Mouse (Mus musculus) heart, embryonic 12.5 days (tissue): ENCODE data around the gene Serpina12. TPM values are rescaled to one million over a fixed set of nuclear protein-coding genes. Genes with fewer than 3 reads are reported as not detected.

Source experiments
- ATAC-seq: fragments of 200-750 bp; cut with Nextera tagmentation; 2 replicates; pipeline ENCODE4 v1.8.0; 2017; ENCODE audit warnings: moderate TSS enrichment, moderate library complexity; ENCODE audit not compliant: insufficient number of reproducible peaks, low FRiP score
- H3K27ac ChIP-seq: fragments of 300-500 bp; sonication (generic); 2 replicates; pipeline ENCODE4 v1.5.1; 2016; ENCODE audit warnings: mild to moderate bottlenecking, moderate library complexity; ENCODE audit not compliant: poor library complexity, severe bottlenecking
- H3K27me3 ChIP-seq: fragments of 300-500 bp; sonication (generic); replicated peaks from 2 replicates; pipeline ENCODE4 v1.6.1; 2016; ENCODE audit warnings: mild to moderate bottlenecking, moderate library complexity
- H3K36me3 ChIP-seq: fragments of 300-500 bp; sonication (generic); 2 replicates; pipeline ENCODE4 v1.6.1; 2016; ENCODE audit warnings: mild to moderate bottlenecking, moderate library complexity
- H3K4me1 ChIP-seq: fragments of 300-500 bp; sonication (generic); replicated peaks from 2 replicates; pipeline ENCODE4 v1.6.1; 2016; ENCODE audit warnings: mild to moderate bottlenecking
- H3K4me2 ChIP-seq: fragments of 300-500 bp; sonication (generic); 2 replicates; pipeline ENCODE4 v1.6.1; 2016; ENCODE audit warnings: mild to moderate bottlenecking, moderate library complexity
- H3K4me3 ChIP-seq: fragments of 300-500 bp; sonication (generic); 2 replicates; pipeline ENCODE4 v1.5.1; 2016; ENCODE audit warnings: mild to moderate bottlenecking
- H3K9ac ChIP-seq: fragments of 300-500 bp; sonication (generic); 2 replicates; pipeline ENCODE4 v1.6.1; 2016; ENCODE audit warnings: mild to moderate bottlenecking, moderate library complexity
- H3K9me3 ChIP-seq: fragments of 300-500 bp; sonication (generic); replicated peaks from 2 replicates; pipeline ENCODE4 v1.6.1; 2016; ENCODE audit warnings: mild to moderate bottlenecking, moderate library complexity
- WGBS: fragments of 180-500 bp; shearing (Covaris S2); methylation state at CpG from one replicate; pipeline ENCODE4 v1.1.7; 2016; 5-methylcytosine and 5-hydroxymethylcytosine counted together
- polyA plus RNA-seq: library from polyadenylated mRNA; unstranded; fragments of >200 nt; fragmentation: Nextera tagmentation; extraction: Ambion mirVana; gene quantifications from 2 replicates; pipeline ENCODE4 v1.2.1, GENCODE M21; 2016

The Serpina12 gene
- polyA plus RNA-seq, 1 experiment from 2014 or later: not detected

DNA sequence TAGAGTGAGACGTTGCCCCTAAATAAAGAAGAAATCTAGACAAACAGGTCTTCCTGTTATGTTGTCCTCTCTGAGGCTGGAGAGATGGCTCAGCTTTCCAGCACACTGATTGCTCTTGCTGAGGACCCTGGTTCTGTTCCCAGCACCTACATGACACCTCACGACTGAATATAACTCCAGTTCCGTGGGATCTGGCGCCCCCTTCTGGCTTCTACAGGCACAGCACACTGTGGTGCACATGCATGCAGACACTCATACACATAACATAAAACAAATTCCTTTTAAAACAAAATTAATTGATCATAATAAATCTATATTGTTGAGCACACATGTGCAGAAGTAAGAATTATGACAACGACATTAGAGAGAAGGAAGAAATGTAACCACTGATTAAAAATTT, 39.6 kb downstream of the Serpina12 start:
- Histone ChIP-seq H3K4me1 (peaks cover 8% of the 10 kb centered on the region), H3K9me3 (0 out of 2 replicates have a peak, but pooled peaks cover 8% of the 10 kb centered on the region), H3K27me3 (peaks cover 13% of the 10 kb centered on the region), H3K9ac (no peak overlapping the region), H3K4me3 (no peak overlapping the region), H3K36me3 (no peaks in the 10 kb centered on the region), H3K27ac (no peak overlapping the region), H3K4me2 (no peak overlapping the region)
- 74% methylated on average over 5 of the region's 5 CpGs for whole genome bisulfite sequencing
- no peak for ATAC-seq

DNA sequence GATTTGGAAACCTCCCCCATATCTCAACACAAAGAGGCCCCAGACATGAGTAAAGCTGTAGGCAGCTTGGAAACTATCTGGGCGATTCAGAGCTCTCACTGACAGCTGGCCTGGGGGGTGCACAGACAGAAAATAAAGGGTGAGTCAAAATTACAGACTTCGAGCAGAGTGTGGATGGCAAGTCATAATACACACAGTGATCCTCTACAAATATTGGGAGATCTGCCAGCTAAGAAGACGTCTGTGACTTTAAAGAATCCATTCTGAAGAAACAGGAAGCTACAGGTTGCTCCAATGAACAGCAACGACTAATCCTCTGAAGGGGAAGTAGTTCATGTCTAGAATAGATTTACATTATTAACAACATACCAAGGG, 41.0 kb downstream of the Serpina12 start:
- Histone ChIP-seq H3K36me3 (no peaks in the 10 kb centered on the region), H3K4me3 (no peak overlapping the region), H3K27ac (peak overlapping the region; percentile 79), H3K9ac (no peak overlapping the region), H3K4me2 (no peak overlapping the region), H3K4me1 (peaks cover 8% of the 10 kb centered on the region), H3K27me3 (peaks cover 17% of the 10 kb centered on the region), H3K9me3 (0 out of 2 replicates have a peak, but pooled peaks cover 6% of the 10 kb centered on the region)
- ATAC-seq: peak; percentile 34; the same call in 1 of the 2 replicates
- WGBS: 26% methylated on average over 4 of the region's 4 CpGs

DNA sequence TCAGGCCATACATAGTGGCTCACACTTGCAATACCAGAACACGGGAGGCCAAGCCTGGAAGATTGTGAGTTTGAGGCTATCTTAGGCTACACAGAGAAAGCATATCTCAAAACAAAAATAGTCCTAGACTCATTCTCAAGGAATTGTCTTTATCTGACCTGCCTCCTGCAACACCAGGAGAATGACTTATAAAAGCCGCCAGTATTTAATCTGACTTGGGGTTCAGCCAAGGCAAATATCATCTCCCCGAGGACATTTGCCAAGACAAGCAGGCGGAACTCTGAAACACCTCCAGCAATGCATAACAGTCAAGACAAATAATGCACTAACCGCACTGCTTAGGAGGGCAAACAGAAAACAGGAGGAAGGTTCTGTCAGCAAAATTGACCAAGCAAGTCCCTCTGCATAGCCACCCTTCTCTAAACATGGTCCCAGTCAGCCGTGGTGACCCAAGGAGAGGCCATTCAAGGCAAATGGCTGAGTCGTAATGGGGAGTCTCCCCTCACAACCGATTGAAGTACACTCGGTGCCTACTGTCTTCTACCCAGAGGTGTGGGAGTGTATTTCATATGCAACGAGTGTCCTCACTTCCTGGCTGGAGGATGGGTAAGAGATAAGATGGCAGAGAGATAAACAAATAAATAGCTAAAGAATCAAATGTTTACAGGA, 41.5 kb downstream of the Serpina12 start:
- H3K27me3 ChIP-seq: peaks cover 19% of the 10 kb centered on the region
- no peak overlapping the region for H3K9ac ChIP-seq
- 32% methylated on average over 10 of the region's 10 CpGs for WGBS
- H3K4me3 ChIP-seq: no peak overlapping the region
- ATAC-seq: peak; percentile 74
- H3K4me2 ChIP-seq: no peak overlapping the region
- H3K27ac ChIP-seq: peak overlapping the region; percentile 79
- H3K4me1 ChIP-seq: peaks cover 8% of the 10 kb centered on the region
- H3K36me3 ChIP-seq: no peaks in the 10 kb centered on the region
- 0 out of 2 replicates have a peak, but pooled peaks cover 5% of the 10 kb centered on the region for H3K9me3 ChIP-seq

DNA sequence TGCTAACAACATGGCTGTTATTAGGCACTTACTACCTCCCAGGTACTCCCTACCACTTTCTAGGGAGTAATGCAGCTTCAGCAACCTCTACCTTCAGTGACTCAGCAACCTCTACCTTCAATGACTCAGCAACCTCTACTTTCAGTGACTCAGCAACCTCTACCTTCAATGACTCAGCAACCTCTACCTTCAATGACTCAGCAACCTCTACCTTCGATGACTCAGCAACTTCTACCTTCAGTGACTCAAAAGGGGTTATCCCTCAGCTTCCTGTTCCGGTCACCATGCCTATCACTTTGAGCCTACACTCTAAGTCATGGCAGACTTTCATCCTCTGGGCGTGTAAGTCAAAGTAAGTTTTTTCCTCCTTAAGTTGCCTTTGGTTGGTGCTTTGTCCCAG, 43.6 kb downstream of the Serpina12 start:
- Histone ChIP-seq H3K9ac (no peak overlapping the region), H3K9me3 (0 out of 2 replicates have a peak, but pooled peaks cover 5% of the 10 kb centered on the region), H3K36me3 (no peaks in the 10 kb centered on the region), H3K4me1 (peaks cover 8% of the 10 kb centered on the region), H3K4me3 (no peak overlapping the region), H3K27ac (no peak overlapping the region), H3K4me2 (no peak overlapping the region), H3K27me3 (peaks cover 39% of the 10 kb centered on the region)
- 81% methylated on average over 3 of the region's 3 CpGs for WGBS
- ATAC-seq: no peak

DNA sequence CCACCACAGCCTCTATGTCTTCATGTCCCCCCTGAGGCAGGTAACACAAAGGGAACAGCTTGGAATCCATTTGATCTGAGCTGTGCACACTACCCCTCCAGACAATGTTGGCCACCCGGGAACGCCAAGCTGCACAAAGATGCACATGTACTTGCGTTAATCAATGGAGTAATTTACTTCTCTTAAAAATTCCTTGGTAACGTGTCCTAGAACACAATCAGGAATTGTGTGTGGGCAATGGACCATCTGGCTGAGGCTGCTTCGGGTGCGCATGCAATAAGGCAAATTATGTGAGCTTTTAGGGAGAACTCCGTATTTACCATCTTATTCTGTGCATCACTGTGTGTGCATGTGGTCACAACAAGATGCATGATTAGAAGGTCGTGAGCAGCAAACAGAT, 44.6 kb downstream of the Serpina12 start:
- WGBS: 88% methylated on average over 8 of the region's 8 CpGs
- Histone ChIP-seq H3K9ac (no peak overlapping the region), H3K4me2 (no peak overlapping the region), H3K4me3 (no peak overlapping the region), H3K4me1 (peaks cover 8% of the 10 kb centered on the region), H3K36me3 (no peaks in the 10 kb centered on the region), H3K27ac (no peak overlapping the region), H3K27me3 (peaks cover 43% of the 10 kb centered on the region), H3K9me3 (0 out of 2 replicates have a peak, but pooled peaks cover 4% of the 10 kb centered on the region)
- ATAC-seq: no peak

DNA sequence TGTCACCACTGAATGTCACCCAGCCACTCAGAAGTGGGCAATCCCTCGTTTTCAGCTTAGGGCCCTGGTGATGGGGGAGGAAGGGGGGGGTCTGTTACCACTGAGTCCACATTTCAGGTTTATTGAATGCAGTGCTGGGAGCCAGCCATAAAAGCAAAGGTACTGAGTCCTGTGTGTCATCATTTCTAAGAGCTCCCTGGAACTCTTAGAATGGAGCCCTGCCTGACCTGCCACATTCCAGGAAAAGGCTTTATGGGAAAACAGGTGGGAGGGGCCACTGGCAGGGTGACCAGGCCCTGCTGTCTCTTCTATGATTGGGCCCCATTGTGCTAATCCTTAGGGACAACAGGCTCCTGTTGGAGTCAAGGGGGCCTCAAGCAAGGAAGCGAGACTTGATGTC, 47.7 kb downstream of the Serpina12 start:
- peaks cover 66% of the 10 kb centered on the region for H3K27me3 ChIP-seq
- no peak overlapping the region for H3K27ac ChIP-seq
- 56% methylated on average over 2 of the region's 2 CpGs for WGBS
- no peak overlapping the region for H3K9ac ChIP-seq
- no peak overlapping the region for H3K4me2 ChIP-seq
- no peak overlapping the region for H3K4me3 ChIP-seq
- ATAC-seq: no peak
- H3K36me3 ChIP-seq: no peaks in the 10 kb centered on the region
- no peaks in the 10 kb centered on the region for H3K9me3 ChIP-seq
- H3K4me1 ChIP-seq: no peaks in the 10 kb centered on the region; the same call in 1 of the 2 replicates

DNA sequence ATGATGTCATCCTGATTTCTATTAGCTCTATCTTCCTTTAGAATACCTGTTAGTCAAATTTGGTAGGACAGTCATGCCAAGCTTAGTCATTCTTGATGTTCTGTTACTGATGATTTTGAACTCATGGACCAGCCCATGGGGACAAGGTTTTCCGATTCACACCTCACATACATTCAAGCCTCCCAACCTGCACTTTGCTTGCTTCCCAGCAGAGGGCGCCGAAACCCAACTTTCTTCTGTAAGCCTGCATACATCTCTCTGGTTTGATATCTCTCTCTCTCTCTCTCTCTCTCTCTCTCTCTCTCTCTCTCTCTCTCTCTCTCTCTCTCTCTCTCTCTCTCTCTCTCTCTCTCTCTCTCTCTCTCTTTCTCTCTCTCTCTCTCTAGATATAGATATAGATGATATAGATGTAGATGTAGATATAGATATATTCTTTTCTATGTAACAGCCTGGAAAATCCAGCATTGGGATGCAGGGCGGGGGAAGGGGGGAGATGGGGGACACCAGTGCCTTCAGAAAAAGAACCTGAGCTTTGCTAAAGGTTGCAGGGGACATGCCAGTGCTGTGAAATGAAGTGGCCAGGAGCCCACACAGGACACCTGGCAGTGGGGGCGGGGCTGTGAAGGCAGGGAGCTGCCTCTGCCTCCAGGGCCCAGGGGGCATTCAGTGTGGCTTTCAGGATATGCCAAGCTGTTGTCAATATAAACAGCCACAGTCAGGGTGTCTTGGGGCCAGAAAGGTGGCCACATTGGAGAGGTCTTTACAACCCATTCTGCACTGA, 48.8 kb downstream of the Serpina12 start:
- Histone ChIP-seq H3K4me1 (no peaks in the 10 kb centered on the region), H3K4me2 (no peak overlapping the region), H3K9ac (no peak overlapping the region), H3K9me3 (no peaks in the 10 kb centered on the region), H3K27me3 (peaks cover 66% of the 10 kb centered on the region), H3K36me3 (no peaks in the 10 kb centered on the region), H3K4me3 (no peak overlapping the region), H3K27ac (no peak overlapping the region)
- WGBS: 36% methylated on average over 5 of the region's 5 CpGs
- no peak for ATAC-seq

DNA sequence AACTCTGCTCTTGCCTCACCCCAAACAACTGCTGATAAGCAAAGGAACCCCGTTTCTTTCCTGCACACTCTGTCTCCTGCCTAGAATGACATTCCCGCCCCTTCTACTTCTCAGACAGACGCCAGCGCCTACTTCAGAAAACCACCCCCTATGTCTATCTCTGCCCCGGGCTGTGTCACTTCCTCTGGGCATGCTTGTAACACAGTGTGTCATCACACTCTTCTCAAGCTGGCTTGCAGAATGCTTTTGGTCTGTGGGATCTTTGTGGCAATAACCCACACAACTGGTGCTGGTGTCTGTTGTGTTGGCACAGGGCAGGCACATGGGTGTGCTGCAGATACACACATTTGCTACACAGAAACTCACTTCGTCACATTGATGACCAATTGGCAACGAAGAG, 51.3 kb downstream of the Serpina12 start:
- Histone ChIP-seq H3K27me3 (peaks cover 59% of the 10 kb centered on the region), H3K4me1 (no peaks in the 10 kb centered on the region), H3K9ac (no peak overlapping the region), H3K4me3 (no peak overlapping the region), H3K27ac (no peak overlapping the region), H3K4me2 (no peak overlapping the region), H3K36me3 (no peaks in the 10 kb centered on the region), H3K9me3 (no peaks in the 10 kb centered on the region)
- no peak for ATAC-seq
- WGBS: 49% methylated on average over 7 of the region's 7 CpGs

DNA sequence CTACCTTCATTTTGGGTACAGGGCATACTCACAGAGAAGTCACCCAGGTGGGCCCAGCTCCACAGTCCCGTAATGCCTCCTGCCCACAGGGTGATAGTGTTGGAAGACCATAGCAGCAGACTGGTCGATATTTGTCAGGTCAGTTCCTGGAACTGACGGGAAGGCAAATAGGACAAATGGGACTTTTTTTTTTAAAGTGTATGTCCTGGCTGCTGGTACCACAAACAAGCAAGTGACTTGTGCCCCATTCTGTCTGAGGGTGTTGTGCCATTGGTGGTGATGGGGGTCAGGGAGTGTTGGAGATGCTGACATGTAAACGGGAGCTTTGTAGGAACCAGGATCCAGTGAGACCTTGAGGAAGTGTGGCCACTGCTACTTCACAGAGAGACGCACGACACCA, 54.4 kb downstream of the Serpina12 start, which contains the start of gene Serpina11:
Gene Serpina11, minus strand, starts transcription at position 101 of the 400 bp plus-strand sequence.
- Histone ChIP-seq H3K27me3 (peaks cover 52% of the 10 kb centered on the region), H3K4me2 (no peak within 1 kb of the TSS)

DNA sequence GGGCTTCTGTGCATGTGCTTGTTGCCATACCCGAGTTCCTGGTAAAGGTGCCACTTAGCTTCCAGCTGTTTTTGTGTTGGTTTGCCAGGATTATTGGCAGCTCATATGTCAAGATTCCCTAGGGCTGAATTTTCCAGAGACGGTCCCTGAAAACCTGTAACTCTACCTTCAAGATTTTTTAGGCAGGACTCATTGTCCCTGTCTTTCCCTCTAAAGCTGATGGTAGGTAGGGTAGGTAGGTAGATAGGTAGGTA, 54.8 kb downstream of the Serpina12 start:
- no peaks in the 10 kb centered on the region for H3K36me3 ChIP-seq
- no peak overlapping the region for H3K4me3 ChIP-seq
- H3K4me1 ChIP-seq: no peaks in the 10 kb centered on the region
- no peaks in the 10 kb centered on the region for H3K9me3 ChIP-seq
- no peak overlapping the region for H3K27ac ChIP-seq
- WGBS: 59% methylated on average over 2 of the region's 2 CpGs
- no peak overlapping the region for H3K9ac ChIP-seq
- no peak overlapping the region for H3K4me2 ChIP-seq
- ATAC-seq: no peak
- H3K27me3 ChIP-seq: peaks cover 48% of the 10 kb centered on the region

More for the DNA sequence above, 54.4 kb downstream of the Serpina12 start, which contains the start of gene Serpina11:
- no peak for ATAC-seq
- no peak within 1 kb of the TSS for H3K27ac ChIP-seq
- no peaks in the 10 kb centered on the region for H3K36me3 ChIP-seq
- H3K9me3 ChIP-seq: no peaks in the 10 kb centered on the region
- 83% methylated on average over 6 of the region's 6 CpGs for WGBS
- H3K4me1 ChIP-seq: no peaks in the 10 kb centered on the region
- no peak within 1 kb of the TSS for H3K9ac ChIP-seq
- no peak within 1 kb of the TSS for H3K4me3 ChIP-seq

DNA sequence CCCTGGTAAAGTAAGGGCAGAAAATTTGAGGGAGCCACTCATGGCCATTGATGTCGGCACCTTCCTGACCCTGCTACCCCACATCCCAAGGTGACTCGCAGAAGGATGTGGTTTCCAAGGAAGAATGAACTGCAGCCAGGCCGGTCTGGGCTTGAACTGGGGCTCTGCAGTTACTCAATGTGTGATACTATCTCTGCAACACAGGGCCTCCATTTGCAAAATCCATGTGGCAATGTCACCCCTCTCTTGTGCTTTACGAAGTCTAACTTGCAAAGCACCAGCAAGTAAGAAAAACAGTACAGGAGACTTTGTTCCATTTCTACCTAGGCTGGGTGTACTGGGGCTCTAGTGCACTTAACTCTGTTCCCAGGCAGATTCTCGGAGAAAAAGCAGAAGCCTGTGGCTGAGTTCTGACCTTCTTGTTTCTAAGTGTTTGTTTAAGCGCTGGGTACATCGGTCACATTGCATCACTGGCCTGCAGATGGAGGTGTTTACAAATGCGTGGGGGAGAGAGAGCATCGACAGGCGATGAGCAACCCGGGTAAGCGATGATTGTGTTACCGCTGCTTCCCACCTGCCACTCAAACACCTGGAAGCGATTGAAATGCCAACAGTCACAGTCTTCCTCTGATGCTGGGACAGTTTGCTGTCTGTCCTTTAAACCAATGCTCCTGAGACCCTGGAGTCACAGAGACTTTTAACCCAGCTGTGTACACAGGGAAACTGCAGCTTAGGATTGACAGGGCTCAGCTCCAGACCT, 55.3 kb downstream of the Serpina12 start:
- no peaks in the 10 kb centered on the region for H3K4me1 ChIP-seq
- peaks cover 43% of the 10 kb centered on the region for H3K27me3 ChIP-seq
- no peak for ATAC-seq
- H3K9ac ChIP-seq: no peak overlapping the region
- no peak overlapping the region for H3K27ac ChIP-seq
- no peak overlapping the region for H3K4me3 ChIP-seq
- H3K9me3 ChIP-seq: no peaks in the 10 kb centered on the region
- H3K36me3 ChIP-seq: no peaks in the 10 kb centered on the region
- no peak overlapping the region for H3K4me2 ChIP-seq
- WGBS: 48% methylated on average over 14 of the region's 14 CpGs
